Mouse (Mus musculus): Measurements from ENCODE around the gene Atxn2l. TPM values are rescaled to one million over a fixed set of nuclear protein-coding genes. Genes with fewer than 3 reads are reported as not detected.

The Atxn2l gene
- polyA plus RNA-seq, 1 experiment from 2014 or later, result 81.0 TPM

- WGBS, result under 1% methylated on average over 32 of the region's 32 CpGs
- H3K9me3 ChIP-seq, result no peaks in the 10 kb centered on the region
- peaks cover 10% of the 10 kb centered on the region for H3K4me1 ChIP-seq
- peaks cover 30% of the 10 kb centered on the region for H3K36me3 ChIP-seq
- peak within 1 kb of the TSS; percentile 85 for H3K4me2 ChIP-seq (replicated peaks)
- H3K9ac ChIP-seq, result peak within 1 kb of the TSS; percentile 57
- peak; percentile 90 for ATAC-seq (ENCODE audit: low FRiP score, low read depth)
- H3K4me3 ChIP-seq, result peak within 1 kb of the TSS; percentile 78
- H3K27ac ChIP-seq, result no peak within 1 kb of the TSS
- no peaks in the 10 kb centered on the region for H3K27me3 ChIP-seq (replicated peaks)
Observed at GRCm38 (mm10) chr7:126487052-126487483, 16.2 kb downstream of the Atxn2l start, which contains the start of gene Tufm. Gene Tufm (plus strand): TSS chr7:126487361.

GRCm38 (mm10) chr7:126482392-126482871, 20.8 kb downstream of the Atxn2l start:
- ATAC-seq (ENCODE audit: low FRiP score, low read depth), result peak; percentile 54; the same call in 1 of the 2 replicates
- no peaks in the 10 kb centered on the region for H3K9me3 ChIP-seq
- whole genome bisulfite sequencing, result under 1% methylated on average over 23 of the region's 23 CpGs
- no peaks in the 10 kb centered on the region for H3K36me3 ChIP-seq
- no peak overlapping the region for H3K27ac ChIP-seq
- peak overlapping the region; percentile 18 for H3K4me3 ChIP-seq
- 0 out of 2 replicates have a peak, but pooled peaks cover 2% of the 10 kb centered on the region for H3K4me1 ChIP-seq
- H3K9ac ChIP-seq, result peak overlapping the region; percentile 29
- H3K4me2 ChIP-seq (replicated peaks), result peak overlapping the region; percentile 56
- no peaks in the 10 kb centered on the region for H3K27me3 ChIP-seq (replicated peaks)

- H3K36me3 ChIP-seq, result no peaks in the 10 kb centered on the region
- no peak overlapping the region for H3K9ac ChIP-seq
- no peak overlapping the region for H3K4me2 ChIP-seq (replicated peaks)
- no peaks in the 10 kb centered on the region for H3K27me3 ChIP-seq (replicated peaks)
- WGBS, result 22% methylated on average over 5 of the region's 5 CpGs
- 0 out of 2 replicates have a peak, but pooled peaks cover 2% of the 10 kb centered on the region for H3K4me1 ChIP-seq
- ATAC-seq (ENCODE audit: low FRiP score, low read depth), result no peak
- no peak overlapping the region for H3K4me3 ChIP-seq
- no peaks in the 10 kb centered on the region for H3K9me3 ChIP-seq
- H3K27ac ChIP-seq, result no peak overlapping the region
Observed at GRCm38 (mm10) chr7:126481699-126482098, 21.5 kb downstream of the Atxn2l start.

GRCm38 (mm10) chr7:126474993-126475581, 28.1 kb downstream of the Atxn2l start, which contains the start of gene Sh2b1:
Gene Sh2b1 (minus strand): TSS chr7:126475424.
- Histone ChIP-seq H3K27me3 (replicated peaks) (no peaks in the 10 kb centered on the region), H3K4me2 (replicated peaks) (peak within 1 kb of the TSS; percentile 98), H3K9me3 (no peaks in the 10 kb centered on the region), H3K9ac (peak within 1 kb of the TSS; percentile 94), H3K4me1 (peaks cover 16% of the 10 kb centered on the region), H3K27ac (peak within 1 kb of the TSS; percentile 90), H3K36me3 (peaks cover 28% of the 10 kb centered on the region), H3K4me3 (peak within 1 kb of the TSS; percentile 95)
- ATAC-seq (ENCODE audit: low FRiP score, low read depth), result peak; percentile 93
- under 1% methylated on average over 53 of the region's 53 CpGs for WGBS

GRCm38 (mm10) chr7:126474486-126474955, 28.7 kb downstream of the Atxn2l start:
- Histone ChIP-seq H3K9ac (peak overlapping the region; percentile 94), H3K4me2 (replicated peaks) (peak overlapping the region; percentile 98), H3K36me3 (peaks cover 33% of the 10 kb centered on the region), H3K27ac (no peak overlapping the region), H3K9me3 (no peaks in the 10 kb centered on the region), H3K4me3 (peak overlapping the region; percentile 95), H3K27me3 (replicated peaks) (no peaks in the 10 kb centered on the region), H3K4me1 (peaks cover 16% of the 10 kb centered on the region)
- WGBS, result 2% methylated on average over 27 of the region's 27 CpGs
- ATAC-seq (ENCODE audit: low FRiP score, low read depth), result peak; percentile 57

GRCm38 (mm10) chr7:126473470-126474086, 29.7 kb downstream of the Atxn2l start:
- ATAC-seq (ENCODE audit: low FRiP score, low read depth), result no peak
- peak overlapping the region; percentile 94 for H3K9ac ChIP-seq

GRCm38 (mm10) chr7:126472713-126473112, 30.5 kb downstream of the Atxn2l start:
- no peak overlapping the region for H3K4me2 ChIP-seq (replicated peaks)
- H3K4me1 ChIP-seq, result peaks cover 16% of the 10 kb centered on the region
- H3K9me3 ChIP-seq, result no peaks in the 10 kb centered on the region
- no peak overlapping the region for H3K4me3 ChIP-seq
- peaks cover 52% of the 10 kb centered on the region for H3K36me3 ChIP-seq
- 92% methylated on average over 16 of the region's 16 CpGs for WGBS
- ATAC-seq (ENCODE audit: low FRiP score, low read depth), result no peak
- no peaks in the 10 kb centered on the region for H3K27me3 ChIP-seq (replicated peaks)
- no peak overlapping the region for H3K27ac ChIP-seq
- H3K9ac ChIP-seq, result no peak overlapping the region

More at GRCm38 (mm10) chr7:126473470-126474086, 29.7 kb downstream of the Atxn2l start:
- peak overlapping the region; percentile 95 for H3K4me3 ChIP-seq
- H3K27me3 ChIP-seq (replicated peaks), result no peaks in the 10 kb centered on the region
- peak overlapping the region; percentile 98 for H3K4me2 ChIP-seq (replicated peaks)
- H3K36me3 ChIP-seq, result peaks cover 43% of the 10 kb centered on the region
- no peak overlapping the region for H3K27ac ChIP-seq
- 90% methylated on average over 9 of the region's 9 CpGs for WGBS
- H3K4me1 ChIP-seq, result peaks cover 16% of the 10 kb centered on the region
- H3K9me3 ChIP-seq, result no peaks in the 10 kb centered on the region

- H3K27ac ChIP-seq, result no peak overlapping the region
- no peak overlapping the region for H3K4me3 ChIP-seq
- H3K9me3 ChIP-seq, result no peaks in the 10 kb centered on the region
- WGBS, result 89% methylated on average over 13 of the region's 13 CpGs
- H3K4me1 ChIP-seq, result peaks cover 16% of the 10 kb centered on the region
- no peaks in the 10 kb centered on the region for H3K27me3 ChIP-seq (replicated peaks)
- H3K4me2 ChIP-seq (replicated peaks), result no peak overlapping the region
- H3K9ac ChIP-seq, result no peak overlapping the region
- peaks cover 56% of the 10 kb centered on the region for H3K36me3 ChIP-seq
- no peak for ATAC-seq (ENCODE audit: low FRiP score, low read depth)
Observed at GRCm38 (mm10) chr7:126472306-126472705, 30.9 kb downstream of the Atxn2l start.

- no peaks in the 10 kb centered on the region for H3K27me3 ChIP-seq (replicated peaks)
- H3K27ac ChIP-seq, result no peak overlapping the region
- no peaks in the 10 kb centered on the region for H3K9me3 ChIP-seq
- no peak overlapping the region for H3K4me3 ChIP-seq
- ATAC-seq (ENCODE audit: low FRiP score, low read depth), result no peak
- peaks cover 16% of the 10 kb centered on the region for H3K4me1 ChIP-seq
- no peak overlapping the region for H3K4me2 ChIP-seq (replicated peaks)
- no peak overlapping the region for H3K9ac ChIP-seq
- WGBS, result 94% methylated on average over 4 of the region's 4 CpGs
- peaks cover 60% of the 10 kb centered on the region for H3K36me3 ChIP-seq
Observed at GRCm38 (mm10) chr7:126471853-126472252, 31.4 kb downstream of the Atxn2l start.

GRCm38 (mm10) chr7:126471361-126471760, 31.9 kb downstream of the Atxn2l start:
- H3K9me3 ChIP-seq, result no peaks in the 10 kb centered on the region
- no peak overlapping the region for H3K9ac ChIP-seq
- peaks cover 65% of the 10 kb centered on the region for H3K36me3 ChIP-seq
- no peak overlapping the region for H3K27ac ChIP-seq
- peaks cover 16% of the 10 kb centered on the region for H3K4me1 ChIP-seq
- no peak overlapping the region for H3K4me3 ChIP-seq
- H3K27me3 ChIP-seq (replicated peaks), result no peaks in the 10 kb centered on the region
- 93% methylated on average over 5 of the region's 5 CpGs for whole genome bisulfite sequencing
- no peak overlapping the region for H3K4me2 ChIP-seq (replicated peaks)
- ATAC-seq (ENCODE audit: low FRiP score, low read depth), result no peak

GRCm38 (mm10) chr7:126470077-126470476, 33.2 kb downstream of the Atxn2l start:
- WGBS, result 89% methylated on average over 6 of the region's 6 CpGs
- Histone ChIP-seq H3K27ac (no peak overlapping the region), H3K4me1 (peaks cover 12% of the 10 kb centered on the region), H3K9me3 (no peaks in the 10 kb centered on the region), H3K36me3 (peaks cover 67% of the 10 kb centered on the region), H3K27me3 (replicated peaks) (no peaks in the 10 kb centered on the region), H3K4me2 (replicated peaks) (no peak overlapping the region), H3K9ac (no peak overlapping the region), H3K4me3 (no peak overlapping the region)
- ATAC-seq (ENCODE audit: low FRiP score, low read depth), result no peak

- Histone ChIP-seq H3K9ac (no peak overlapping the region), H3K4me1 (no peaks in the 10 kb centered on the region), H3K27ac (no peak overlapping the region), H3K9me3 (no peaks in the 10 kb centered on the region), H3K4me2 (replicated peaks) (no peak overlapping the region), H3K4me3 (no peak overlapping the region), H3K36me3 (peaks cover 67% of the 10 kb centered on the region), H3K27me3 (replicated peaks) (no peaks in the 10 kb centered on the region)
- 92% methylated on average over 18 of the region's 18 CpGs for WGBS
- no peak for ATAC-seq (ENCODE audit: low FRiP score, low read depth)
Observed at GRCm38 (mm10) chr7:126467834-126468627, 35.2 kb downstream of the Atxn2l start.

Measured in neural tube, embryonic 12.5 days (tissue).